Mouse (Mus musculus) lung, adult 2 months (tissue): Measurements from ENCODE around the gene Cdh4.

ENCODE experiments used
- CTCF ChIP-seq: fragments of 200-500 bp; IDR thresholded peaks from 2 replicates; pipeline ENCODE4 v1.5.1; 2011; ENCODE audit warnings: mild to moderate bottlenecking, low read length, control low read depth; ENCODE audit not compliant: insufficient read depth
- POLR2A ChIP-seq: fragments of 200-500 bp; IDR thresholded peaks from 2 replicates; pipeline ENCODE4 v1.6.1; 2011; ENCODE audit warnings: low read depth, mild to moderate bottlenecking, control low read depth, low read length, borderline replicate concordance; ENCODE audit errors: extremely low read depth

GRCm38 (mm10) chr2:179679866-179680265 lies 237.6 kb downstream of the Cdh4 start:
- TF ChIP-seq POLR2A (no peak), CTCF (no peak)
